Mouse (Mus musculus): Measurements from ENCODE around the gene Tspyl1. TPM values are rescaled to one million over a fixed set of nuclear protein-coding genes. Genes with fewer than 3 reads are reported as not detected.

Tspyl1 gene
- 72.4 and 72.9 TPM in 2 replicates for polyA plus RNA-seq (2015; fragmentation: Nextera tagmentation; extraction: Ambion mirVana)

GRCm38 (mm10) chr10:34281962-34282388 lies at the start of gene Tspyl1:
Tspyl1 (plus strand) TSS chr10:34282190.
- Histone ChIP-seq H3K9me3 (replicated peaks; ENCODE audit: control insufficient read depth, low read length) (no peaks in the 10 kb centered on the region), H3K4me1 (ENCODE audit: control insufficient read depth, insufficient read depth, low read length) (peaks cover 16% of the 10 kb centered on the region), H3K9ac (ENCODE audit: low read length) (peak within 1 kb of the TSS; percentile 99), H3K4me3 (ENCODE audit: low read length) (peak within 1 kb of the TSS; percentile 99), H3K27ac (ENCODE audit: low read length) (peak within 1 kb of the TSS; percentile 90), H3K36me3 (ENCODE audit: control insufficient read depth, insufficient read depth) (0 out of 2 replicates have a peak, but pooled peaks cover 2% of the 10 kb centered on the region), H3K27me3 (ENCODE audit: control insufficient read depth, insufficient read depth, low read length) (no peaks in the 10 kb centered on the region), H3K4me2 (ENCODE audit: low read depth, low read length) (peak within 1 kb of the TSS; percentile 83)
- peak; percentile 96 for ATAC-seq (replicated peaks; ENCODE audit: extremely low read depth, insufficient read depth, low FRiP score)
- WGBS = under 1% methylated on average over 38 of the region's 38 CpGs

- ATAC-seq (replicated peaks; ENCODE audit: extremely low read depth, insufficient read depth, low FRiP score) = no peak
- Histone ChIP-seq H3K9ac (ENCODE audit: low read length) (no peak overlapping the region), H3K4me2 (ENCODE audit: low read depth, low read length) (no peak overlapping the region), H3K36me3 (ENCODE audit: control insufficient read depth, insufficient read depth) (no peaks in the 10 kb centered on the region), H3K9me3 (replicated peaks; ENCODE audit: control insufficient read depth, low read length) (no peaks in the 10 kb centered on the region), H3K27me3 (ENCODE audit: control insufficient read depth, insufficient read depth, low read length) (0 out of 2 replicates have a peak, but pooled peaks cover 2% of the 10 kb centered on the region), H3K4me1 (ENCODE audit: control insufficient read depth, insufficient read depth, low read length) (no peaks in the 10 kb centered on the region; the same call in 1 of the 2 replicates), H3K4me3 (ENCODE audit: low read length) (no peak overlapping the region), H3K27ac (ENCODE audit: low read length) (no peak overlapping the region)
- WGBS = 71% methylated on average over 1 of the region's 1 CpGs
Measured at GRCm38 (mm10) chr10:34233418-34233817, 48.6 kb upstream of the Tspyl1 start.

- 32% methylated on average over 2 of the region's 2 CpGs for WGBS
- H3K27ac ChIP-seq (ENCODE audit: low read length) = no peak overlapping the region
Measured at GRCm38 (mm10) chr10:34233931-34234745, 47.9 kb upstream of the Tspyl1 start.

GRCm38 (mm10) chr10:34235384-34235783 lies 46.6 kb upstream of the Tspyl1 start:
- H3K4me1 ChIP-seq (ENCODE audit: control insufficient read depth, insufficient read depth, low read length) = no peaks in the 10 kb centered on the region
- H3K4me2 ChIP-seq (ENCODE audit: low read depth, low read length) = no peak overlapping the region
- H3K36me3 ChIP-seq (ENCODE audit: control insufficient read depth, insufficient read depth) = no peaks in the 10 kb centered on the region
- no peak overlapping the region for H3K4me3 ChIP-seq (ENCODE audit: low read length)
- H3K9me3 ChIP-seq (replicated peaks; ENCODE audit: control insufficient read depth, low read length) = no peaks in the 10 kb centered on the region
- 0 out of 2 replicates have a peak, but pooled peaks cover 2% of the 10 kb centered on the region for H3K27me3 ChIP-seq (ENCODE audit: control insufficient read depth, insufficient read depth, low read length)
- H3K27ac ChIP-seq (ENCODE audit: low read length) = no peak overlapping the region
- H3K9ac ChIP-seq (ENCODE audit: low read length) = no peak overlapping the region
- 42% methylated on average over 3 of the region's 3 CpGs for WGBS
- no peak for ATAC-seq (replicated peaks; ENCODE audit: extremely low read depth, insufficient read depth, low FRiP score)

More at GRCm38 (mm10) chr10:34233931-34234745, 47.9 kb upstream of the Tspyl1 start:
- Histone ChIP-seq H3K9ac (ENCODE audit: low read length) (no peak overlapping the region), H3K27me3 (ENCODE audit: control insufficient read depth, insufficient read depth, low read length) (0 out of 2 replicates have a peak, but pooled peaks cover 2% of the 10 kb centered on the region), H3K4me2 (ENCODE audit: low read depth, low read length) (no peak overlapping the region), H3K9me3 (replicated peaks; ENCODE audit: control insufficient read depth, low read length) (no peaks in the 10 kb centered on the region), H3K36me3 (ENCODE audit: control insufficient read depth, insufficient read depth) (no peaks in the 10 kb centered on the region), H3K4me1 (ENCODE audit: control insufficient read depth, insufficient read depth, low read length) (no peaks in the 10 kb centered on the region; the same call in 1 of the 2 replicates), H3K4me3 (ENCODE audit: low read length) (no peak overlapping the region)
- ATAC-seq (replicated peaks; ENCODE audit: extremely low read depth, insufficient read depth, low FRiP score) = no peak

GRCm38 (mm10) chr10:34236569-34236968 lies 45.4 kb upstream of the Tspyl1 start:
- WGBS = 81% methylated on average over 5 of the region's 5 CpGs
- Histone ChIP-seq H3K9me3 (replicated peaks; ENCODE audit: control insufficient read depth, low read length) (no peaks in the 10 kb centered on the region), H3K27ac (ENCODE audit: low read length) (no peak overlapping the region), H3K4me3 (ENCODE audit: low read length) (no peak overlapping the region), H3K4me2 (ENCODE audit: low read depth, low read length) (no peak overlapping the region), H3K4me1 (ENCODE audit: control insufficient read depth, insufficient read depth, low read length) (no peaks in the 10 kb centered on the region), H3K36me3 (ENCODE audit: control insufficient read depth, insufficient read depth) (no peaks in the 10 kb centered on the region), H3K27me3 (ENCODE audit: control insufficient read depth, insufficient read depth, low read length) (0 out of 2 replicates have a peak, but pooled peaks cover 2% of the 10 kb centered on the region), H3K9ac (ENCODE audit: low read length) (no peak overlapping the region)
- no peak for ATAC-seq (replicated peaks; ENCODE audit: extremely low read depth, insufficient read depth, low FRiP score)

- H3K9ac ChIP-seq (ENCODE audit: low read length) = no peak overlapping the region
- H3K4me3 ChIP-seq (ENCODE audit: low read length) = no peak overlapping the region
- no peak for ATAC-seq (replicated peaks; ENCODE audit: extremely low read depth, insufficient read depth, low FRiP score)
- no peak overlapping the region for H3K27ac ChIP-seq (ENCODE audit: low read length)
- WGBS = 57% methylated on average over 4 of the region's 4 CpGs
- no peaks in the 10 kb centered on the region for H3K9me3 ChIP-seq (replicated peaks; ENCODE audit: control insufficient read depth, low read length)
- no peaks in the 10 kb centered on the region for H3K36me3 ChIP-seq (ENCODE audit: control insufficient read depth, insufficient read depth)
- H3K27me3 ChIP-seq (ENCODE audit: control insufficient read depth, insufficient read depth, low read length) = no peaks in the 10 kb centered on the region
- H3K4me2 ChIP-seq (ENCODE audit: low read depth, low read length) = no peak overlapping the region
- no peaks in the 10 kb centered on the region for H3K4me1 ChIP-seq (ENCODE audit: control insufficient read depth, insufficient read depth, low read length)
Measured at GRCm38 (mm10) chr10:34238536-34238935, 43.5 kb upstream of the Tspyl1 start.

GRCm38 (mm10) chr10:34244745-34245144 lies 37.2 kb upstream of the Tspyl1 start:
- H3K4me1 ChIP-seq (ENCODE audit: control insufficient read depth, insufficient read depth, low read length) = no peaks in the 10 kb centered on the region

GRCm38 (mm10) chr10:34246106-34246505 lies 35.9 kb upstream of the Tspyl1 start:
- Histone ChIP-seq H3K27ac (ENCODE audit: low read length) (no peak overlapping the region), H3K36me3 (ENCODE audit: control insufficient read depth, insufficient read depth) (no peaks in the 10 kb centered on the region)
- 46% methylated on average over 2 of the region's 2 CpGs for WGBS

More at GRCm38 (mm10) chr10:34244745-34245144, 37.2 kb upstream of the Tspyl1 start:
- 52% methylated on average over 5 of the region's 5 CpGs for WGBS
- no peak overlapping the region for H3K9ac ChIP-seq (ENCODE audit: low read length)
- H3K27ac ChIP-seq (ENCODE audit: low read length) = no peak overlapping the region
- no peaks in the 10 kb centered on the region for H3K9me3 ChIP-seq (replicated peaks; ENCODE audit: control insufficient read depth, low read length)
- H3K4me2 ChIP-seq (ENCODE audit: low read depth, low read length) = no peak overlapping the region
- H3K36me3 ChIP-seq (ENCODE audit: control insufficient read depth, insufficient read depth) = no peaks in the 10 kb centered on the region
- H3K4me3 ChIP-seq (ENCODE audit: low read length) = no peak overlapping the region
- ATAC-seq (replicated peaks; ENCODE audit: extremely low read depth, insufficient read depth, low FRiP score) = no peak
- H3K27me3 ChIP-seq (ENCODE audit: control insufficient read depth, insufficient read depth, low read length) = no peaks in the 10 kb centered on the region

GRCm38 (mm10) chr10:34247757-34248156 lies 34.2 kb upstream of the Tspyl1 start:
- Histone ChIP-seq H3K9me3 (replicated peaks; ENCODE audit: control insufficient read depth, low read length) (no peaks in the 10 kb centered on the region), H3K4me1 (ENCODE audit: control insufficient read depth, insufficient read depth, low read length) (no peaks in the 10 kb centered on the region), H3K27me3 (ENCODE audit: control insufficient read depth, insufficient read depth, low read length) (no peaks in the 10 kb centered on the region), H3K9ac (ENCODE audit: low read length) (no peak overlapping the region), H3K4me3 (ENCODE audit: low read length) (no peak overlapping the region), H3K36me3 (ENCODE audit: control insufficient read depth, insufficient read depth) (no peaks in the 10 kb centered on the region), H3K27ac (ENCODE audit: low read length) (no peak overlapping the region), H3K4me2 (ENCODE audit: low read depth, low read length) (no peak overlapping the region)
- ATAC-seq (replicated peaks; ENCODE audit: extremely low read depth, insufficient read depth, low FRiP score) = no peak
- 42% methylated on average over 3 of the region's 3 CpGs for WGBS

More at GRCm38 (mm10) chr10:34246106-34246505, 35.9 kb upstream of the Tspyl1 start:
- Histone ChIP-seq H3K9me3 (replicated peaks; ENCODE audit: control insufficient read depth, low read length) (no peaks in the 10 kb centered on the region), H3K27me3 (ENCODE audit: control insufficient read depth, insufficient read depth, low read length) (no peaks in the 10 kb centered on the region), H3K9ac (ENCODE audit: low read length) (no peak overlapping the region), H3K4me1 (ENCODE audit: control insufficient read depth, insufficient read depth, low read length) (no peaks in the 10 kb centered on the region), H3K4me2 (ENCODE audit: low read depth, low read length) (no peak overlapping the region), H3K4me3 (ENCODE audit: low read length) (no peak overlapping the region)
- 0 out of 2 replicates have a peak, but pooled peaks have one; percentile 18 for ATAC-seq (replicated peaks; ENCODE audit: extremely low read depth, insufficient read depth, low FRiP score)

Measured in heart, embryonic 16.5 days (tissue).